Mouse (Mus musculus) embryonic facial prominence, embryonic 12.5 days (tissue): ENCODE measurements around the gene Rplp0. TPM values are rescaled to one million over a fixed set of nuclear protein-coding genes. Genes with fewer than 3 reads are reported as not detected.

Experiments
- ATAC-seq: fragments of 200-750 bp; cut with Nextera tagmentation; 2 replicates; pipeline ENCODE4 v1.8.0; 2017; ENCODE audit not compliant: insufficient number of reproducible peaks, insufficient read depth, low FRiP score, low TSS enrichment
- H3K27ac ChIP-seq: fragments of 300-500 bp; sonication (generic); 2 replicates; pipeline ENCODE4 v1.5.1; 2016; ENCODE audit warnings: mild to moderate bottlenecking
- H3K27me3 ChIP-seq: fragments of 300-500 bp; sonication (generic); 2 replicates; pipeline ENCODE4 v1.6.1; 2016; ENCODE audit warnings: mild to moderate bottlenecking, moderate library complexity
- H3K36me3 ChIP-seq: fragments of 300-500 bp; sonication (generic); 2 replicates; pipeline ENCODE4 v1.6.1; 2016; ENCODE audit warnings: mild to moderate bottlenecking
- H3K4me1 ChIP-seq: fragments of 300-500 bp; sonication (generic); 2 replicates; pipeline ENCODE4 v1.6.1; 2016
- H3K4me2 ChIP-seq: fragments of 300-500 bp; sonication (generic); replicated peaks from 2 replicates; pipeline ENCODE4 v1.6.1; 2016; ENCODE audit warnings: mild to moderate bottlenecking, moderate library complexity
- H3K4me3 ChIP-seq: fragments of 300-500 bp; sonication (generic); 2 replicates; pipeline ENCODE4 v1.5.1; 2016; ENCODE audit warnings: mild to moderate bottlenecking
- H3K9ac ChIP-seq: fragments of 300-500 bp; sonication (generic); 2 replicates; pipeline ENCODE4 v1.6.1; 2016; ENCODE audit warnings: mild to moderate bottlenecking, moderate library complexity
- H3K9me3 ChIP-seq: fragments of 300-500 bp; sonication (generic); 2 replicates; pipeline ENCODE4 v1.6.1; 2016; ENCODE audit warnings: mild to moderate bottlenecking, moderate library complexity
- WGBS: fragments of 180-500 bp; shearing (Covaris S2); methylation state at CpG from one replicate; pipeline ENCODE4 v1.1.7; 2016; 5-methylcytosine and 5-hydroxymethylcytosine counted together
- polyA plus RNA-seq: library from polyadenylated mRNA; unstranded; fragments of >200 nt; fragmentation: Nextera tagmentation; extraction: Ambion mirVana; gene quantifications from 2 replicates; pipeline ENCODE4 v1.2.1, GENCODE M21; 2016

Gene Rplp0
- polyA plus RNA-seq = 1,232 and 1,233 TPM in 2 replicates

DNA sequence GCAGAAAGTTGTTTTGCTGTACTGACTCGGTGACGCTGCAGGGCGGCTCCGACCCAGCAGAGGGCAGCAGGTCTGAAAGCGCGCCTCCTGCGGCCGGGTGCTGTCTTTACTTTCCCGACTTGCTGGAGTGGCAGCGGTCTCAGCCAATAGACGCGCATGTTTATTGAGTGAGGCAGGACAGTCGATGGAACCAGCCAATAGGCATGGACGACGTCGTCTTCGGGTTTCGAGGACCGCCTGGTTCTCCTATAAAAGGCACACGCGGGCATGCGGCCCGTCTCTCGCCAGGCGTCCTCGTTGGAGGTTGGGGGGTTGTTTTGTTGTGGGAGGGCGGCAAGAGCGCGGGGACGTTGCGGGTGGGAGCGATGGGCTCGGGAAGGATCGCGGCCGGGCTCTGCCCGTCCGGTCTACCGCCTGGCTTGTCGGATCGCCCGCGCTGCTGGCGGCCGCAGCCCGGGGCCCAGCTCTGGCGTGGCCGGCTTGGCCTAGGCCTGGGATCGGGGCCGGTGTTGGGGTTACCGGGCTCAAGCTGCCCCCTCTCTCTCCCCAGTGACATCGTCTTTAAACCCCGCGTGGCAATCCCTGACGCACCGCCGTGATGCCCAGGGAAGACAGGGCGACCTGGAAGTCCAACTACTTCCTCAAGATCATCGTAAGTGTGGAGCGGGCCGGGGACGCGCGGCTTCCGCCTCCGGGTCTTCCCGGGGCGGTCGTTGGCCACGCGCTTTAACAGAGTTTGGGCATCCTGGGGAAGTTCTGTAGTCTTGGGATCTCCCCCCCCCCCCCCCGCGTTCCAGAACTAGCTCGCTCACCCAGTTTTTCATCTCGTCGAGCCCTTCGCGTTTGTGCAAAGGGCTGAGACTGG is at the start of gene Rplp0:
TSS of gene Rplp0 (plus strand) at position 231 of the 865 bp plus-strand sequence.
- Histone ChIP-seq H3K36me3 (peaks cover 46% of the 10 kb centered on the region), H3K4me2 (peak within 1 kb of the TSS; percentile 87), H3K4me3 (peak within 1 kb of the TSS; percentile 88), H3K27ac (peak within 1 kb of the TSS; percentile 84), H3K27me3 (no peaks in the 10 kb centered on the region), H3K9ac (peak within 1 kb of the TSS; percentile 99), H3K4me1 (peaks cover 17% of the 10 kb centered on the region), H3K9me3 (no peaks in the 10 kb centered on the region)
- under 1% methylated on average over 74 of the region's 78 CpGs for WGBS
- peak; percentile 96 for ATAC-seq

DNA sequence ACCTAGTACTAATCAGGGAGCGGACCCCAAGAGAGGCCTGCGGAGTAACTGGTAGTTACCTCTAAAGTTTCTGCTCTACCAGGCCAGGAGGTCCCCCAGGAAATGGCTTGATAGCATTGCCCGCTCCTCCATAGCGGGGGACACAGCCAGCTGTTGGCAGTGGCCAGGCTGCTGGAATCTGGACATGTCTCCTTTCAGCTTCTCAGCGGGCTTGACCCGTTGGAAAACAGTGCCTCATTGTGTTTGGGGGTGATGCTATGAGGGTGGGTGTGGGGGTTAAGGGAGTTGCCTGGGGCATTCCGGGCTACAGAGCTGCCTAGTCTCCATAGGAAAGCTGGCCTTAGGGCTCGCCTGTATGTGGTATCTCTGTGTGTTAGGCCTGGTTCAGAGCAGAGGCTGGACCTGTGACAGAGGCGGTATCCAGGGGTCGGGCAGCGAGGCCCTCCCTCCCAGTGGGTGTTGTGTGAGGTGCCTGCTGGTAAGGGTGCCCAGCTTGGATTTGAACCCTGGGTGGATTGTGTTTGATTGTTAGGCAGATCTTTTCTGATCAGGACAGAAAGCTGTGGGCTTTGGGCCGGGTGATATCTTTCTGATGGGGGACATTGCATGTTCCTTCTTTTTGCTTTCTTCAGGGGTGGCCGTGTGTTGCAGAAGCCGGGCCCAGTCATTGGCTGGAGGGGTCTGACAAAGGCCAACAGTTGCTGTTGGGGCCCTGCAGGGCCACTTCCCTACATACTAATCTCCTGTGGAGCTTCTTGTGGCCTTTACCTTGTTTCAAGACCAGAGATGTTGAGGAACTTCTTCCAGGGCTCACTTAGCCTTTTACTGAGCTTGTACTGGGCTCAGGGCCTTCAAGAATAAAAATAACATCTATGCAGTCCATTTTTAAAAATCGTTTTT is 49.2 kb upstream of the Rplp0 start:
- peak overlapping the region; percentile 94; the same call in 1 of the 2 replicates for H3K4me3 ChIP-seq

DNA sequence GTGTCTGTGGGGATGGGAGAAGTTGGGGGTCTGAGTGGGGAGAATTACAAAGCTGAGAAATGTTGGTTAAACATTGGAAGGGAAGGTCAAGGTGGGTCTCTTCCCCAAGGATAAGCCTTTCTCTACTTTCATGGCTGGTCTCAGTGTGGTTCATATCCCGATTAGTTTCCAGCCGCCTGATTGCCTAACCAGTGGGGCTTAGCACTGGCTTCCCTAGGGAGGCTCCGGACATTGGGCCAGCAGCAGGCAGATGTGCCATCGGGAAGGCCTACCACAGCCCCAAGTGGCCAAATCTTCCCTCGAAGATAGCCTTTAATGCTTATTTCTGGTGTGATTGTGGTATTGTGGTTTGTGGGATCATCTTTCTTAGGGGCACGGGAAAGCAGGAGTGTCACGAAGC is 46.9 kb upstream of the Rplp0 start:
- Histone ChIP-seq H3K27ac (no peak overlapping the region), H3K4me2 (no peak overlapping the region), H3K27me3 (no peaks in the 10 kb centered on the region), H3K4me3 (no peak overlapping the region), H3K9ac (no peak overlapping the region), H3K9me3 (no peaks in the 10 kb centered on the region), H3K36me3 (0 out of 2 replicates have a peak, but pooled peaks cover 5% of the 10 kb centered on the region), H3K4me1 (peaks cover 47% of the 10 kb centered on the region)
- 93% methylated on average over 7 of the region's 7 CpGs for WGBS
- ATAC-seq = no peak

More for the DNA sequence above, 49.2 kb upstream of the Rplp0 start:
- no peaks in the 10 kb centered on the region for H3K27me3 ChIP-seq
- peak overlapping the region; percentile 90 for H3K4me2 ChIP-seq
- H3K9me3 ChIP-seq = no peaks in the 10 kb centered on the region
- 43% methylated on average over 15 of the region's 15 CpGs for WGBS
- H3K27ac ChIP-seq = peak overlapping the region; percentile 72
- no peaks in the 10 kb centered on the region for H3K36me3 ChIP-seq
- no peak for ATAC-seq
- peak overlapping the region; percentile 91; the same call in 1 of the 2 replicates for H3K9ac ChIP-seq
- peaks cover 45% of the 10 kb centered on the region for H3K4me1 ChIP-seq

DNA sequence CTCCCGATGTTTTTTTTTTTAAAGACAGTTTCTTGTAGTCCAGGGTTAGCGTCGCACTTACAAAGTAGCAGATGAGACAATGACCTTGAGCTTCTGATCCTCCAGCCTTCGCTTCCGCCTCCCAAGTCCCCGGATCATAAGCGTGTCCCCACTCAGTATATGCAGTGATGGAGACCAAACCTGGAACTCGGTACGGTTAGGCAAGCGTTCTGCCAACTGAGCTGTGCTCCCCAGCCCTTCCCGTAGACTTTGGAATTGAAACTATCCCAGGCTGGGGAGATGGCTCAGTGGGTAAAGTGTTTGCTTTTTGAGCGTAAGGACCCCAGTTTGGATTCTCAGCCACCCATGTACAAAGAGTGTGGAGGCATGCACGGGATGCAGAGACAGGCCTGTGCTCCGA is 46.0 kb upstream of the Rplp0 start:
- H3K4me1 ChIP-seq = peaks cover 39% of the 10 kb centered on the region
- H3K4me2 ChIP-seq = no peak overlapping the region
- WGBS = 95% methylated on average over 14 of the region's 14 CpGs
- H3K27ac ChIP-seq = peak overlapping the region; percentile 96; the same call in 1 of the 2 replicates
- no peaks in the 10 kb centered on the region for H3K27me3 ChIP-seq
- H3K9ac ChIP-seq = no peak overlapping the region
- H3K36me3 ChIP-seq = 0 out of 2 replicates have a peak, but pooled peaks cover 6% of the 10 kb centered on the region
- H3K9me3 ChIP-seq = no peaks in the 10 kb centered on the region
- ATAC-seq = no peak
- no peak overlapping the region for H3K4me3 ChIP-seq

DNA sequence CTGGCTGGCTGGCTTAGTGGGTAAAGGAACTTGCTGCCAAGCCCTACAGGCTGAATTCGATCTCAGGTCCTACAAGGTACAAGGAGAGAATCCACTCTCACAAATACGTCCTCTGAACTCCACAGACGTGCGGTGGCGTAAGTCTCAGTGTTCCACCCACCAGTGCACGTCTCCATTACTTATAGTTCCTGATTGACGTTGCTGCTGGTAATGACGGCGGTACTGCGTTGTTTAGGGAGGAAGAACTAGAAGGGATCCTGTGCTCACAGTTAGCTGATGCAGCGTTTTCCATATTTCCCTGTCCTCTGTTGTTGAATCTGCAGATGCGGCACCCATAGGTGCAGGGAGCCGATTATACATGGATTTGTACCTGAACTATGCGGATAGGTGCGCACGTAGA is 45.5 kb upstream of the Rplp0 start:
- Histone ChIP-seq H3K4me2 (no peak overlapping the region), H3K9ac (no peak overlapping the region), H3K36me3 (0 out of 2 replicates have a peak, but pooled peaks cover 6% of the 10 kb centered on the region), H3K27ac (peak overlapping the region; percentile 96), H3K4me3 (no peak overlapping the region), H3K4me1 (peaks cover 34% of the 10 kb centered on the region), H3K27me3 (no peaks in the 10 kb centered on the region), H3K9me3 (no peaks in the 10 kb centered on the region)
- ATAC-seq = no peak
- WGBS = 91% methylated on average over 16 of the region's 16 CpGs

DNA sequence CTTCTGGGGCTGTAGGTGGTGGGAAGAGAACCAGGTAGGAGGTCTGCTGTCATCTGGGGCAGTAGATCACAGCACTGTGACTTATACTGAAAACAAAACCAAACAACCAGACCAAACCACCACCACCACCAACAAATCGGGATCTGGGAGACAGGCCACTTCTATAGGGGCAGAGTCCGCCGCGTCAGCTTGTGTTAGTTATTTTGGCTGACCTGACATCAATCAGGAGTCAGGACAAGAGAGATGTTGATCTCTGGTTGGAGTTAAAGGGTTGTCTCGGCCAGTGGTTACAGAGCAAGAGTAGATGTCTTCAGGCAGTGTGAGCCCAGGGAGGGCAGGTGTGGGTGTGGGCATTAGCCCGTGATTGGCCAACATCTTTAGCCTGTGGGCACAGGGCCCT is 44.9 kb upstream of the Rplp0 start:
- 0 out of 2 replicates have a peak, but pooled peaks have one; percentile 7 for ATAC-seq
- WGBS = 49% methylated on average over 6 of the region's 6 CpGs
- H3K9me3 ChIP-seq = no peaks in the 10 kb centered on the region
- peak overlapping the region; percentile 40; the same call in 1 of the 2 replicates for H3K4me2 ChIP-seq
- H3K27ac ChIP-seq = peak overlapping the region; percentile 96
- H3K9ac ChIP-seq = peak overlapping the region; percentile 21; the same call in 1 of the 2 replicates
- no peaks in the 10 kb centered on the region for H3K27me3 ChIP-seq
- H3K4me3 ChIP-seq = no peak overlapping the region
- H3K4me1 ChIP-seq = peaks cover 28% of the 10 kb centered on the region
- 0 out of 2 replicates have a peak, but pooled peaks cover 6% of the 10 kb centered on the region for H3K36me3 ChIP-seq

- Histone ChIP-seq H3K4me2 (peak overlapping the region; percentile 40), H3K27me3 (no peaks in the 10 kb centered on the region), H3K36me3 (0 out of 2 replicates have a peak, but pooled peaks cover 6% of the 10 kb centered on the region), H3K4me1 (peaks cover 21% of the 10 kb centered on the region), H3K4me3 (no peak overlapping the region), H3K27ac (peak overlapping the region; percentile 96), H3K9ac (peak overlapping the region; percentile 21; the same call in 1 of the 2 replicates), H3K9me3 (no peaks in the 10 kb centered on the region)
- 24% methylated on average over 20 of the region's 20 CpGs for WGBS
- ATAC-seq = peak; percentile 74
Observed at GRCm38 (mm10) chr5:115514896-115515587, 44.2 kb upstream of the Rplp0 start.

- Histone ChIP-seq H3K4me2 (no peak overlapping the region), H3K9me3 (no peaks in the 10 kb centered on the region), H3K4me3 (no peak overlapping the region), H3K27ac (peak overlapping the region; percentile 96), H3K36me3 (peaks cover 10% of the 10 kb centered on the region; the same call in 1 of the 2 replicates), H3K27me3 (no peaks in the 10 kb centered on the region), H3K4me1 (peaks cover 32% of the 10 kb centered on the region), H3K9ac (no peak overlapping the region)
- WGBS = 86% methylated on average over 29 of the region's 32 CpGs
- no peak for ATAC-seq
Observed at GRCm38 (mm10) chr5:115516081-115516907, 43.0 kb upstream of the Rplp0 start.

GRCm38 (mm10) chr5:115516908-115517307 is 42.4 kb upstream of the Rplp0 start:
- Histone ChIP-seq H3K27me3 (no peaks in the 10 kb centered on the region), H3K4me2 (no peak overlapping the region), H3K9ac (no peak overlapping the region), H3K36me3 (peaks cover 11% of the 10 kb centered on the region; the same call in 1 of the 2 replicates), H3K4me1 (peaks cover 38% of the 10 kb centered on the region), H3K27ac (no peak overlapping the region), H3K9me3 (no peaks in the 10 kb centered on the region), H3K4me3 (no peak overlapping the region)
- 93% methylated on average over 7 of the region's 7 CpGs for WGBS
- ATAC-seq = no peak

- peaks cover 43% of the 10 kb centered on the region for H3K4me1 ChIP-seq
- no peaks in the 10 kb centered on the region for H3K9me3 ChIP-seq
- WGBS = 89% methylated on average over 9 of the region's 9 CpGs
- peaks cover 11% of the 10 kb centered on the region; the same call in 1 of the 2 replicates for H3K36me3 ChIP-seq
- H3K4me3 ChIP-seq = no peak overlapping the region
- no peak overlapping the region for H3K27ac ChIP-seq
- no peak overlapping the region for H3K4me2 ChIP-seq
- ATAC-seq = no peak
- H3K9ac ChIP-seq = no peak overlapping the region
- no peaks in the 10 kb centered on the region for H3K27me3 ChIP-seq
Observed at GRCm38 (mm10) chr5:115517501-115517900, 41.8 kb upstream of the Rplp0 start.
